In the genomic region with DNA sequence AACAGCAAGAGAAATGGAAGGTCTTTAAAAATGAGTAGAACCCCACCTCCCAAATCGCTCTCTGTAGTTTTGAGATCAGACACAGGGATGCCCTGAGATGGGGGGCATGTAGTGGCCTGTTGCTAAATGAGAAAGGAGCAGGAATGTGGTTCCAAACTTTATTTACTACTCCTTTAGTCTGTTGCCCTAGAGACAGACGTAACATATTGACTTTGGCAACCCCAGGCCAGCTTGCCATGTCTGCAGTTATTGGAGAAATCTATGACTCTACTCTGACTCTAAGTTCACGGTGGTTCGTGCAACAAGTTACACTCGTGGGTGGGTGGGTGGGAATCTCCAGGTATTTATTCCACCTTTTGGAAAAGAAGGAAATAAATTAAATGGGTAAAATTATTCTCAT, we compare ENCODE assay signal across 23 mouse cellular contexts. TPM values are rescaled to one million over a fixed set of nuclear protein-coding genes. Genes with fewer than 3 reads are reported as not detected.
DNase-seq lines count a peak whose midpoint lies in the region; ATAC-seq and TF ChIP-seq lines count a peak whose summit lies in the region.
"Had no signal": no experiment of that assay in that cellular context is flagged by ENCODE, and none has a peak within 500 bp of the region (broad histone marks: within the 10 kb centered on the region; RNA-seq: fewer than 3 reads in every experiment).

No protein-coding gene starts in this region.

- H3K27ac ChIP-seq in embryonic facial prominence, embryonic 14.5 days (replicated peaks; ENCODE audit: low read depth, low read length): no peak overlapping the region
- no peak overlapping the region for H3K27ac ChIP-seq in embryonic facial prominence, embryonic 10.5 days (replicated peaks)
- no peak overlapping the region for H3K27ac ChIP-seq in liver, postnatal 0 days (ENCODE audit: low read depth)
- H3K27ac ChIP-seq in liver, embryonic 11.5 days (ENCODE audit: low read depth, low read length): no peak overlapping the region
- H3K27ac ChIP-seq: embryonic facial prominence, embryonic 13.5 days; gastrocnemius, adult 2 months; hindbrain, embryonic 12.5 days; hindbrain, embryonic 15.5 days had no signal

- ATAC-seq in embryonic facial prominence, embryonic 14.5 days (ENCODE audit: low read depth): peak; percentile 53; the same call in 1 of the 2 replicates
- peak; percentile 72 for ATAC-seq in liver, postnatal 0 days
- ATAC-seq in liver, embryonic 11.5 days (replicated peaks; ENCODE audit: low FRiP score): no peak
- ATAC-seq: forebrain, embryonic 14.5 days; forebrain, postnatal 0 days; Patski had no signal

- no peak for TF ChIP-seq EP300 in liver, postnatal 0 days (IDR thresholded peaks at IDR 0.05; ENCODE audit: low read depth)

- 64% methylated on average over 5 of the region's 5 CpGs for WGBS in embryonic facial prominence, embryonic 14.5 days
- 79% methylated on average over 5 of the region's 5 CpGs for whole genome bisulfite sequencing in embryonic facial prominence, embryonic 10.5 days
- WGBS in liver, postnatal 0 days (ENCODE audit: insufficient replicate concordance): 54% methylated on average over 5 of the region's 5 CpGs
- 74% methylated on average over 5 of the region's 5 CpGs for WGBS in liver, embryonic 11.5 days

- no peak for DNase-seq in embryonic facial prominence, embryonic 14.5 days (ENCODE audit: low spot score)
- no peak for DNase-seq in embryonic facial prominence, embryonic 10.5 days (ENCODE audit: low spot score)
- no peak for DNase-seq in liver, postnatal 0 days
- no peak for DNase-seq in liver, embryonic 11.5 days (ENCODE audit: low spot score)
- peak; percentile 41 for DNase-seq in lung, postnatal 25 days (ENCODE audit: low spot score)
- DNase-seq in lung, postnatal 4 days: no peak
- no peak for DNase-seq in layer of hippocampus, postnatal 25 days (ENCODE audit: extremely low spot score in 1 of 2, low spot score in 1 of 2)
- DNase-seq: adrenal gland, postnatal 10 days; adrenal gland, postnatal 36 days; cerebellum, adult 11 months; cerebellum, adult 2 months; cerebellum, adult 9-11 months; cerebellum, postnatal 25 days; forebrain, postnatal 0 days; gastrocnemius, adult 2 months; gastrocnemius, postnatal 14 days; heart, adult 11 months had no signal

- no peaks in the 10 kb centered on the region for H3K27me3 ChIP-seq in embryonic facial prominence, embryonic 14.5 days (replicated peaks; ENCODE audit: control insufficient read depth, insufficient read depth, low read length)
- no peaks in the 10 kb centered on the region for H3K27me3 ChIP-seq in embryonic facial prominence, embryonic 10.5 days (replicated peaks; ENCODE audit: low read depth, poor library complexity, severe bottlenecking)
- H3K27me3 ChIP-seq in liver, postnatal 0 days (ENCODE audit: insufficient read depth, low read length): no peaks in the 10 kb centered on the region
- no peaks in the 10 kb centered on the region for H3K27me3 ChIP-seq in liver, embryonic 11.5 days (replicated peaks; ENCODE audit: control insufficient read depth, insufficient read depth, low read length)
- H3K27me3 ChIP-seq: embryonic facial prominence, embryonic 13.5 days; hindbrain, embryonic 12.5 days; hindbrain, embryonic 15.5 days; Patski had no signal

- no peak overlapping the region for H3K4me2 ChIP-seq in embryonic facial prominence, embryonic 14.5 days (ENCODE audit: low read depth, low read length)
- H3K4me2 ChIP-seq in liver, postnatal 0 days (ENCODE audit: low read depth, low read length): no peak overlapping the region
- no peak overlapping the region for H3K4me2 ChIP-seq in liver, embryonic 11.5 days
- H3K4me2 ChIP-seq: embryonic facial prominence, embryonic 13.5 days; heart, embryonic 11.5 days; hindbrain, embryonic 12.5 days; hindbrain, embryonic 15.5 days had no signal

- no peak overlapping the region for H3K4me3 ChIP-seq in embryonic facial prominence, embryonic 14.5 days (ENCODE audit: low read depth, low read length)
- no peak overlapping the region for H3K4me3 ChIP-seq in embryonic facial prominence, embryonic 10.5 days
- no peak overlapping the region for H3K4me3 ChIP-seq in liver, postnatal 0 days (ENCODE audit: low read depth, low read length)
- H3K4me3 ChIP-seq in liver, embryonic 11.5 days (ENCODE audit: low read depth, low read length): no peak overlapping the region
- H3K4me3 ChIP-seq: embryonic facial prominence, embryonic 13.5 days; gastrocnemius, adult 2 months; hindbrain, embryonic 12.5 days; hindbrain, embryonic 15.5 days had no signal

- TF ChIP-seq CTCF in liver, postnatal 0 days (IDR thresholded peaks at IDR 0.05; ENCODE audit: low read depth): no peak

- peaks cover 11% of the 10 kb centered on the region; the same call in 1 of the 2 replicates for H3K4me1 ChIP-seq in embryonic facial prominence, embryonic 14.5 days (ENCODE audit: control insufficient read depth, insufficient read depth, low read length)
- H3K4me1 ChIP-seq in embryonic facial prominence, embryonic 10.5 days: peaks cover 48% of the 10 kb centered on the region
- no peaks in the 10 kb centered on the region; the same call in 1 of the 2 replicates for H3K4me1 ChIP-seq in liver, postnatal 0 days (ENCODE audit: insufficient read depth)
- 0 out of 2 replicates have a peak, but pooled peaks cover 4% of the 10 kb centered on the region for H3K4me1 ChIP-seq in liver, embryonic 11.5 days (replicated peaks; ENCODE audit: control insufficient read depth, insufficient read depth, low read length)

- H3K36me3 ChIP-seq in embryonic facial prominence, embryonic 14.5 days (ENCODE audit: control insufficient read depth, insufficient read depth, low read length): peaks cover 10% of the 10 kb centered on the region; the same call in 1 of the 2 replicates
- peaks cover 23% of the 10 kb centered on the region for H3K36me3 ChIP-seq in embryonic facial prominence, embryonic 10.5 days (replicated peaks)
- 0 out of 2 replicates have a peak, but pooled peaks cover 2% of the 10 kb centered on the region for H3K36me3 ChIP-seq in liver, postnatal 0 days (replicated peaks; ENCODE audit: insufficient read depth, low read length)
- no peaks in the 10 kb centered on the region for H3K36me3 ChIP-seq in liver, embryonic 11.5 days (ENCODE audit: control insufficient read depth, insufficient read depth, low read length)
- H3K36me3 ChIP-seq: hindbrain, embryonic 15.5 days had no signal

- H3K9me3 ChIP-seq in embryonic facial prominence, embryonic 14.5 days (ENCODE audit: control insufficient read depth, low read length): peaks cover 7% of the 10 kb centered on the region
- peaks cover 17% of the 10 kb centered on the region; the same call in 1 of the 2 replicates for H3K9me3 ChIP-seq in embryonic facial prominence, embryonic 10.5 days
- peaks cover 4% of the 10 kb centered on the region for H3K9me3 ChIP-seq in liver, postnatal 0 days (ENCODE audit: low read length)
- peaks cover 5% of the 10 kb centered on the region; the same call in 1 of the 2 replicates for H3K9me3 ChIP-seq in liver, embryonic 11.5 days (ENCODE audit: control insufficient read depth, low read length)
- H3K9me3 ChIP-seq: hindbrain, embryonic 15.5 days had no signal

- H3K9ac ChIP-seq in embryonic facial prominence, embryonic 14.5 days (ENCODE audit: low read depth, low read length): no peak overlapping the region
- H3K9ac ChIP-seq in liver, postnatal 0 days (replicated peaks): no peak overlapping the region
- no peak overlapping the region for H3K9ac ChIP-seq in liver, embryonic 11.5 days (ENCODE audit: low read depth, low read length)
- H3K9ac ChIP-seq: embryonic facial prominence, embryonic 13.5 days; forebrain, postnatal 0 days; hindbrain, embryonic 12.5 days; hindbrain, embryonic 15.5 days had no signal

RNA-seq across cellular contexts. Expression of a gene that starts 30.5 kb away (rescaled TPM):
- 10.5 and 11.1 TPM in 2 replicates for polyA plus RNA-seq in embryonic facial prominence, embryonic 14.5 days (2014; fragmentation: Nextera tagmentation; extraction: Ambion mirVana)
- polyA plus RNA-seq in embryonic facial prominence, embryonic 10.5 days (2016; fragmentation: Nextera tagmentation; extraction: Ambion mirVana): 17.0 and 17.4 TPM in 2 replicates
- 0.97 and 1.6 TPM in 2 replicates for polyA plus RNA-seq in liver, postnatal 0 days (2015; fragmentation: Nextera tagmentation; extraction: Ambion mirVana)
- 6.7 and 7.1 TPM in 2 replicates for polyA plus RNA-seq in liver, embryonic 11.5 days (2014; fragmentation: Nextera tagmentation; extraction: Ambion mirVana)
- total RNA-seq in layer of hippocampus, postnatal 25 days (2021): 10 to 100 TPM; 65.4 to 70.7 TPM
